Mouse (Mus musculus): Measurements from ENCODE around the gene Ppih.

DNA sequence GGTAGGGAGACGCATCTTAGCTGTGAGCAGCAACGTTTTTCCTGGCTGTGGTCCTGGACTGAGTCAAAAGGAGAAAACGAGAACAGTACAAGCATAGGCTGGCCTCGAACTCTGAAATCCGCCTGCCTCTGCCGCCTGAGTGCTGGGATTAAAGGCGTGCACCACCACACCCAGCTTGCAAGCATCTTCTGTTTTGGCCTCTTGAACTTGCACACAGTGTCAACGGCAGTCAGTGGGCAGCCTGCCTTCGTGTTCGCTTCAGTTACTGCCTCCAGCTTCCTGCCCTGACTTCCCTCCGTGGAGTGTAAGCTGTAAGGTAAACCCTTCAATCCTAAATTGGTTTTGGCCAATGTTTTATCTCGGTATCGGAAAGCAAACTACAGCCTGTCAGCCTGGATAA, 53.7 kb downstream of the Ppih start:
- no peak for TF ChIP-seq CTCF (IDR thresholded peaks at IDR 0.05; ENCODE audit: low read depth)
- no peak for TF ChIP-seq EP300 (IDR thresholded peaks at IDR 0.05; ENCODE audit: low read depth)

Data from liver, embryonic 14.5 days (tissue).